Mouse (Mus musculus) lung, postnatal 0 days (tissue): Measurements from ENCODE around the gene Zbtb42.

Experiments
- CTCF ChIP-seq: IDR thresholded peaks from 2 replicates; pipeline ENCODE4 v1.5.1; 2016; ENCODE audit warnings: antibody characterized with exemption, mild to moderate bottlenecking
- EP300 ChIP-seq: IDR thresholded peaks from 2 replicates; pipeline ENCODE4 v1.6.1; 2016; ENCODE audit warnings: antibody characterized with exemption, mild to moderate bottlenecking, control low read depth

DNA sequence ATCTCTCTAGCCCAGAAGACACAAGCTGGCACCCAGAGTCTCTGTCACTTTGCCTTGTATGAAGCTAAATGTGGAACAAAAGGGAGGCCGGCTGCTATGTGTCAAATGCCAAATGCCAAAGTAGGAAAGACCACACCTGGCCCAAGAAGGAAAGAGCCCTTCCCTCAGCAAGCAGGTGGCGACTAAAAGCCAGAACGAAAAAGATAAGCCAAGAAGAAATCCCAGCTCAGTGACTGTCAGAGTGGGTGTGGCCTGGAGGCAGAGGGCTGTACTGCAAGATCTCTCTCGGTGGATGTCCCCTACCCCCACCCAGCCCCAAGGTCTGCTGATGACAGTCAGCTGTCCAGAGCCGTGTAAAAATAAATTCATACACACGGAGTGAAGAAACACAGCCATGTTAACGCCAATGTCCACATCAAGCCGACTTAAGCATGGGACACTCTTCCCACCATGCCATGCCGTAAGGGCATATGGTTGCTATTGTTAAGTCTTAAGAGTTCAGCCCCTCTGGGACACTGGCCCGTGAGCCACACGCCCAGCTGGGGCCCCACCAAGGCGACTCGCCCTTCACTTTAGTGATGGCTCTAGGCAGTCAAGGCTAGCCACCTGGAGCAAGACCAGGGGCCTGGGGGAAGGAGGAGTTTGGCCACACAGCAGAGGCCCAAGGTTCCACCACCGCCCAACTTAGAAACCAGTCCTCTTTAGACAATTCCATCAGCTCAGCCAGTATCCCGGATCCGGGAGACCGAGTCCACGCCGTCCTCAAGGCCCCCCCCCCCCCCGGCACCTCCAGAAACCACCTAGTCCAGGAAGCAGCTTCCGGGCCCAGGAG lies 5.7 kb upstream of the Zbtb42 start:
- TF ChIP-seq CTCF, result peak; percentile 42
- no peak for TF ChIP-seq EP300
